Mouse (Mus musculus) ES-Bruce4 (cell line): Measurements from ENCODE around the gene H2-Oa.

ENCODE experiments used
- EP300 ChIP-seq: IDR thresholded peaks from 2 replicates; pipeline ENCODE4 v1.6.1; 2011; ENCODE audit warnings: low read depth, low read length; ENCODE audit not compliant: insufficient read depth
- POLR2A ChIP-seq: IDR thresholded peaks from one replicate; pipeline ENCODE4 v1.8.1; 2011; ENCODE audit warnings: low read length; ENCODE audit not compliant: insufficient read depth

DNA sequence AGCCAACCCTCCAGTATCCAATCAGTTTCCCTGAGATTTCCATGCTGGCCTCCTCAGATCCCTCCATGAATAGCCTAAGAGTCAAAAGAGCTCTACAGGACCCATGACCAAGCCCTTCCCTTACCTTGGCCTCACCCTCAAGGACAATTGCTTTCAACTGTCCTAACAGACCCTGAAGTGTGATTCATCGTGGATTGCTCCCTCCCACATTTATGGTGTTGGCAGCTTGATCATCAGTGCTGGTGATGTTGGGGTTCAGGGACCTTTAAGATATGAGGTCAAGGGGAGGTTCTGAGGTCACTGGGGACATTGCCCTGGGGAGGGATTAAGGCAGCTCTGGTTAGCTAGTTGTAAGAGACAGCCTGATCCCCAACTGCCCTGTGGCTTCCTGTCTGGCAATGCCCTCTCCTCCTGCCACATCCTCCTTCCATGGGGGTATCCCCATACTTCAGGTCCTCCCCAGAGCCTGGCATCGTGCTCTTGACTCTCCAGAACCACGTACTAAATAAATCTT is 4.4 kb downstream of the H2-Oa start:
- no peak for TF ChIP-seq EP300
- no peak for TF ChIP-seq POLR2A
